Mouse (Mus musculus) heart, postnatal 0 days (tissue): ENCODE measurements around the gene Fhit.

ENCODE experiments used
- CTCF ChIP-seq: IDR thresholded peaks from 2 replicates; pipeline ENCODE4 v1.5.1; 2016; ENCODE audit warnings: antibody characterized with exemption, control low read depth, low read depth
- EP300 ChIP-seq: IDR thresholded peaks from 2 replicates; pipeline ENCODE4 v1.6.1; 2016; ENCODE audit warnings: antibody characterized with exemption, low read depth

DNA sequence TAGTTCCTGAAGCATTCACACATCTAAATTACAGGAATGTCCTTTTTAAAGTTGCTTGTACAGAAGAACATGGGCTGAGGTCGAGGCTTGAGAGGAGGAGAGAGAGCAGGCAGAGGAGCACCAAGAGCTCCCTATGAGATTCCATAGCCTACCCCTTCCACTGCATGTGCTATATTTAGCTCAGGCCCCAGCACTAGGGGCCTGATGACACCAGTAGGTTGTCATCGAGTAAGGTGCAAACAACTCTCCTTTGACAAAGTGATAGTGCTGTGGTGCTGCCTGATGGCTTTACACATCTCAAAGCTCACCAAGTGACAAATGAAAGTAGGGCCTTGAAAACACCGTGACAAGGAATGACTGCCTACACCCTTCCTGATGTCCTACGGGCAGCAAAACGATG is 967.7 kb downstream of the Fhit start:
- no peak for TF ChIP-seq CTCF
- TF ChIP-seq EP300: 0 out of 2 replicates have a peak, but pooled peaks have one; percentile 68
